Mouse (Mus musculus): ENCODE results near the gene Itih3. TPM values are rescaled to one million over a fixed set of nuclear protein-coding genes. Genes with fewer than 3 reads are reported as not detected.

The Itih3 gene
- polyA plus RNA-seq, 1 experiment from 2014 or later: 0.46 TPM

Other genes with a start within 250 kb of the Itih3 start
- gene Sfmbt1, start 208.9 kb downstream of the Itih3 start, polyA plus RNA-seq (2016; fragmentation: Nextera tagmentation; extraction: Ambion mirVana): 17.0 and 17.9 TPM in 2 replicates
- 39.2 and 41.4 TPM in 2 replicates for gene Tmem110, start 98.2 kb downstream of the Itih3 start, polyA plus RNA-seq (2016; fragmentation: Nextera tagmentation; extraction: Ambion mirVana)
- gene Mustn1, start 44.6 kb downstream of the Itih3 start, polyA plus RNA-seq (2016; fragmentation: Nextera tagmentation; extraction: Ambion mirVana): 2.5 and 4.3 TPM in 2 replicates
- not detected in 2 replicates for gene Itih4, start 37.3 kb downstream of the Itih3 start, polyA plus RNA-seq (2016; fragmentation: Nextera tagmentation; extraction: Ambion mirVana)
- not detected in 2 replicates for gene Itih1, start 19.5 kb upstream of the Itih3 start, polyA plus RNA-seq (2016; fragmentation: Nextera tagmentation; extraction: Ambion mirVana)
- 16.1 and 19.0 TPM in 2 replicates for gene Nek4, start 27.6 kb upstream of the Itih3 start, polyA plus RNA-seq (2016; fragmentation: Nextera tagmentation; extraction: Ambion mirVana)
- gene Glt8d1, start 77.6 kb upstream of the Itih3 start, polyA plus RNA-seq (2016; fragmentation: Nextera tagmentation; extraction: Ambion mirVana): 61.2 and 67.4 TPM in 2 replicates
- gene Spcs1, start 77.9 kb upstream of the Itih3 start, polyA plus RNA-seq (2016; fragmentation: Nextera tagmentation; extraction: Ambion mirVana): 337 and 341 TPM in 2 replicates
- gene Pbrm1, start 95.4 kb upstream of the Itih3 start, polyA plus RNA-seq (2016; fragmentation: Nextera tagmentation; extraction: Ambion mirVana): 176 and 178 TPM in 2 replicates
- gene Gnl3, start 95.4 kb upstream of the Itih3 start, polyA plus RNA-seq (2016; fragmentation: Nextera tagmentation; extraction: Ambion mirVana): 99.5 and 121 TPM in 2 replicates
- gene Smim4, start 205.2 kb upstream of the Itih3 start, polyA plus RNA-seq (2016; fragmentation: Nextera tagmentation; extraction: Ambion mirVana): 59.1 and 64.8 TPM in 2 replicates
- 455 and 459 TPM in 2 replicates for gene Nt5dc2, start 207.3 kb upstream of the Itih3 start, polyA plus RNA-seq (2016; fragmentation: Nextera tagmentation; extraction: Ambion mirVana)
- 28.4 and 29.6 TPM in 2 replicates for gene Stab1, start 244.9 kb upstream of the Itih3 start, polyA plus RNA-seq (2016; fragmentation: Nextera tagmentation; extraction: Ambion mirVana)